Mouse (Mus musculus) right cerebral cortex, adult 2 months (tissue): ENCODE data around the gene Cntnap4.
A peak's percentile ranks its signal among the peaks of the same experiment; 100 is the strongest.
"Not testable (repeated sequence)": the region's sequence is repeated elsewhere in the genome, so short reads cannot be mapped to it uniquely, and the experiment has no call there.

Experiments
- DNase-seq, 2 experiments: peaks; one replicate each; pipeline ENCODE4 v3.0.0; 2021 to 2022; ENCODE audit warnings: low spot score in 2 of 2

The Cntnap4 gene

GRCm38 (mm10) chr8:112730583-112731432, 161.0 kb downstream of the Cntnap4 start:
- DNase-seq: no peak

- DNase-seq: peak; percentile 21 to 31
Measured at GRCm38 (mm10) chr8:112735575-112735974, 165.7 kb downstream of the Cntnap4 start.

- no peak for DNase-seq
Measured at GRCm38 (mm10) chr8:112743331-112743730, 173.5 kb downstream of the Cntnap4 start.

GRCm38 (mm10) chr8:112747296-112747695, 177.5 kb downstream of the Cntnap4 start:
- DNase-seq: peak; percentile 16 to 29

- DNase-seq: no peak
Measured at GRCm38 (mm10) chr8:112755171-112755570, 185.3 kb downstream of the Cntnap4 start.

- DNase-seq: no peak
Measured at GRCm38 (mm10) chr8:112803058-112803457, 233.2 kb downstream of the Cntnap4 start.

GRCm38 (mm10) chr8:112809382-112809781, 239.5 kb downstream of the Cntnap4 start:
- no peak for DNase-seq

- DNase-seq: no peak
Measured at GRCm38 (mm10) chr8:112841057-112841456, 271.2 kb downstream of the Cntnap4 start.

- not testable (repeated sequence) for DNase-seq
Measured at GRCm38 (mm10) chr8:112849541-112849940, 279.7 kb downstream of the Cntnap4 start.

GRCm38 (mm10) chr8:112906458-112907112, 336.7 kb downstream of the Cntnap4 start:
- peak; percentile 94 for DNase-seq

GRCm38 (mm10) chr8:112909527-112909926, 339.7 kb downstream of the Cntnap4 start:
- no peak for DNase-seq

GRCm38 (mm10) chr8:112911422-112911821, 341.6 kb downstream of the Cntnap4 start:
- DNase-seq: no peak

GRCm38 (mm10) chr8:112922151-112922550, 352.3 kb downstream of the Cntnap4 start:
- no peak for DNase-seq

- DNase-seq: no peak
Measured at GRCm38 (mm10) chr8:112922789-112923188, 352.9 kb downstream of the Cntnap4 start.
